Mouse (Mus musculus) spleen, postnatal 36 days (tissue): ENCODE results near the gene Ak7.

ENCODE experiments used
- DNase-seq, 2 experiments: peaks; one replicate each; pipeline ENCODE4 v3.0.0; 2022; ENCODE audit warnings: low spot score in 2 of 2, mixed read lengths in 1 of 2

Ak7 gene

DNA sequence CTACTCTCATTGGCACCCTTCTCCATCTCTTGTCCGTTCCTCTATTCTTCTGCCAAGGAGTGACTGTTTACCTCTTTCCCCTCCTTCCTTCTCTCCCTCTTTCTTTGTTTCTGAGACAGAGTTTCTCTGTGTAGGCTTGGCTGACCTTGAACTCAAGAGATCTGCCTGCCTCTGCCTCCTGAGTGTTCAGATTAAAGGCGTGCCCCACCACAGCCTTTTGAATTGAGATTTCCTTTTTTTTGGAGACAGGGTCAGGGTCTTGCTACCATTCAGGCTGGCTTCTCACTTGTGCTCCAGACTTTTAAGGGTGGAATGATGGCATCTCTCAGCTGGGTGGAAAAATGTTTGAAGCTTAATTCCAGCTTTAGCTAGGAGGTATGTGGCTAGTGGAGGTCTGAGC is 81.8 kb downstream of the Ak7 start:
- no peak for DNase-seq

DNA sequence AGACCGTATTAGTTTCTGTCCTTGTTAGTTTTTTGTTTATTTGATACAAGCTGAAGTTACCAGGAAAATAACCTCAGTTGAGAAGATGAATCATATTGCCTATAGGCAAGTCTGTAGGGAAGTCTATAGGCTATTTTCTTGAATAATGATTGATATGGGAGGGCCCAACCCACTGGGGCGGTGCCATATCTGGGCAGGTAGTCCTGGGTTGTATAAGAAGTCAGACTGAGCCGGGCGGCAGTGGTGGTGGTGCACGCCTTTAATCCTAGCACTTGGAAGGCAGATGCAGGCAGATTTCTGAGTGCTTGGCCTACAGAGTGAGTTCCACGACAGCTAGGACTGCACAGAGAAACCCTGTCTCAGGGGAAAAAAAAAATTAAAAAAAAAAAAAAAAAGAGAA is 84.1 kb downstream of the Ak7 start:
- DNase-seq: no peak

DNA sequence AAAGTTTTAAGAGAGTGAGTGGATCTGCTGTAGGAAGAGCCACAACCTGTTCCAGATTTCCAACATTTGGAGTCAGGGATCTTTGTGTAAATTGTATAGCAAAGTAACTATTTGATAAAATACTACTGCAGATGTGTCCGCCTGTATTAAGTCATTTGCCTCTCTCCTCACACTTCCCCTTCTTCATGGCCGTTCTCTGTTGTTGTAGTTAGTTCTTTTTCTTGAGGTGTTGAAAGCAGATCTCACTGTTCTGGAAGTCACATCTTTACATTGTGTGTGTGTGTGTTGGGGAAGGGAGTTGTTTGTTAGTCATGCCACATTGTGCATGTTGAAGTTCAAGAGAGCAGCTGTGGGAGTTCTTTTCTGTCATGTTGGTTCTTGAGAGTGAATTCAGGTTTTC is 89.1 kb downstream of the Ak7 start:
- DNase-seq: no peak

DNA sequence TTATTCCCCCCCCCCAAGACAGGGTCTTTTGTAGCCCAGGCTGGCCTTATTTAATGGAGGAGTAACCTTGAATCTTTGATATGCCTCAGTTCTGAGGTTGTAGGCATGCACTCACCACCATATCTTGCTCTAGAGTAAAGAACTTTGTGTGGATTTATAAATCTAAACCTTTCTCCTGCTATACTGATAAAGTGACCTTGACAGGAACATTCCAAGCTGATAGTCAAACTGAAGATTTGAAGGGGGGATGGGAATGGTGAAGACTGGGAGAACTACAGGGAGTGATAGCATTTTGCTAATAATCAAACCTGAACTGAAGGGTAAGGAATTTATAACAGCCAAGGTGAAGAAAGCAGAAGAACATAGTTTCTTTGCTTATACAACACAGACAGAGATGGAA is 92.2 kb downstream of the Ak7 start:
- no peak for DNase-seq

DNA sequence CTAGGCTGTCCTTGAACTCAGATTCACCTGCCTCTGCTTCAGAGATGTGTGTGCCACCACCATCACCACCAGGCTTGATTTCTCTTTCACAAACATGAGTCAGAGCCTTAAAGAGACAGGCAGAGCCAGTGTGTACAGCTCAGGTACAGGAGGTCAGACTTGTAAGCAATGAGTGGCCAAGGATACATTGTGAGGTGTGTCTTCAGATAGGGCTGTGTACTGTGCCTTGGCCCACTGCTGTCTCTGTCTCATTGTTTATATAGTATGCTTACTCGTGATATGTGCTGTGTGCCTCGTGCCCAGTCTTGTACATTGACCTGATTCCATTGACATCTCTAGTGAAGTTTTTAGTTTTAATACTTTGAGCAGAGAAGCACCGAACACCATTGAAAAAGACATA is 100.0 kb downstream of the Ak7 start:
- DNase-seq: no peak

DNA sequence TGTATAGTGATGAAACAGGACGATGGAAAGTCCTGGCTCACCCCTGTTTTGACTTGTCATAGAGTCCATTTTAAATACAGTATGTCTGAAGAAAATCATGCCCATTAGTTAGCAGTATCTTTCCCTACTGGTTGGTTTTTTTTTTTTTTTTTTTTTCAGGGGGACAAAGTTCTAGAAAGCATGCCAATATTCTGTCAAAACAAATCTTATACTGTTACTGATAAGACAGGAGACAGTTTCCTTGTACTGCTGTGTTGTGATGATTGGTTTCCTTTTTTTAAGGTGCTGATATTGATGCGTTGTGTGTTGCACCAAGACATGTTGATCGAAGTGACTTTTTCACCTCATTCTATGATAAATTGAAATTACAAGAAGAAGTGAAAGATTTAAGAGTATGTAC is 100.4 kb downstream of the Ak7 start:
- no peak for DNase-seq

DNA sequence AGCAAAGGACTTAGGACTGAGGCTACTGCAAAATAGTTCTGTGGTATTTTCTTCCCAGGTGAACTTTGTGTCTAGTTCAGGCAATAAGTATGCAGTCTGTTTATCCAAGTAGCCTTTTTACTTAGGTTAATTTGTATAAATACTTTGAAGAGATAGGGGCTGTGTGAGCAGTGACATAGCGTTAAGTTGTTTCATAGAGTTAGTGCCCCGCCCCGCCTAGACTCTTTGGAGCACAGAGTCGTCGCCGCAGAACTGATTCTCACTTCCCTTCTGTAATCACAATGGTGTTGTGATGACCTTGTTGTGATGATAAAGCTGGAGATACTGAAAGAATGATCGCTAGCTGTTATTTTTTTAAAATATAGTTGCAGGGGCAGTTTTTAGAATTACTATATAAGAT is 101.6 kb downstream of the Ak7 start:
- DNase-seq: no peak

DNA sequence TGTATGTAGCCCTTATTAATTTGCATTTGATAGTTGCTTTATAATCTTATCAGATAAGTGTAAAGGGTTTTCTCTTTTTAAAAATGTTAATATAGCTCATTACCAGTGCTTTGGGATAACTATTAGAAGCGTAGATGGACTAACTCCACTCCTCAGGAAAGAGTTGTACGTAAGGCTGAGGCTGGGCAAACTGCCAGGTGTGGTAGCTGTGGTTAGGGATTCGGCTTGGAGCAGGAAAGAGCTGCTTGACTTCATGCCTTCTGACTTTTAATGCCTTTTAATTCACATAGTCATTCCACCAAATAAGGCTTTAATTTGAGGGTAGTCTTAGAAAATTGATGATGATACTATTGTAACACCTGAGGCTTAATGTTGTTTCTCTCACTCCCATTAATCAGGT is 103.2 kb downstream of the Ak7 start:
- no peak for DNase-seq

DNA sequence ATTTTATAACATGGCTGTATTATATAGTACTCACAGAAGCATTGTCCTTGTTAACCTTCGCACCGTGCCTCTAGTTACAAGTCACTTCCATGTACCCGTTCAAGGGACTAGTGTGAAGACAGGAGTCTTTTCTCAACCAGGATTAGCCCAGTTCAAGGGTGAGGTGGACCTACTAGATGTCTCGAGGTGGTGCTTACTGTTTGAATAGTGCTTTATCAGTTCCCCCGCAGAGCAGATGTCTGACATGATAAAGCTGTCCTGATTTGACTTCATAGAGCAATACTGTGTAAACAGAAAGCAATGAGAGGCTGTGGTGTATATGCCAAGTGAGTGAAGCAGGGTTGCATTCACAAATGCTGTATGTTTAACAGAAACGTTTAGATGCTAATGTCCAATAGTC is 104.8 kb downstream of the Ak7 start:
- DNase-seq: no peak

DNA sequence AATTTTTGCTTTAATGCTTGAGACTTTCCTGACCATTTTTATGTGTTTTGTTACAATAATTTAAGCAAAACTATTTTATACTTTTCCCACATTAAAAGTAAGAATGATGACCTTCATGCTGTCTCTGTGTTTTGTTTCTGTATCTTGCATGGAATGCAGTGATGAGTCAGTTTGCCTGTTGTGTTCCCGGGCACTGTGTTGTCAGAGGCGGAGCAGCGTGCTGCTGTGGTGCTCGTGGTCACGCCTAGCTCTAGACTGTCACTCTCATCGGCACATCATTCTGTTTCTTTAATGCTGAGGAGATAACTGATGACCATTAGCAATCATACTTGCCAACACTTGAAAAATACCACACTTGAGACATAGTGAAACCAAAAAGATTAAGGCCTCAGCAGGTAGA is 108.2 kb downstream of the Ak7 start:
- no peak for DNase-seq

DNA sequence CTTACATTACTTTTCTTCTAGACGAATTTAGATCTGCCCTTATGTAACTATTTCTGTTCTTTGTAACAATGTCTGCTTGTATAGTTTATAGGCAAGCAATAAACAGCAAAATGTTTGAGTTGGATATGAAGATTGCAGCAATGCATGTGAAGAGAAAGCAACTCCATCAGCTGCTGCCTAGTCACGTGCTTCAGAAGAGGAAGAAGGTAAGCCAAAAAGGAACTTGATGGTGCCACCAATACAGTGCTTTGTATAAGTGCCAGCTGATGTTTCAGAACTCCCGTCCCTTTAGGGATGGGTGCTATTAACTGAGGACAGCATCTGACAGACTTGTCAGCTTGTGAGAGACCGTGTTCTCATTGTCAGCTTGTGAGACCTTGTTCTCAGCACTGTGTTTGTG is 117.7 kb downstream of the Ak7 start:
- no peak for DNase-seq

DNA sequence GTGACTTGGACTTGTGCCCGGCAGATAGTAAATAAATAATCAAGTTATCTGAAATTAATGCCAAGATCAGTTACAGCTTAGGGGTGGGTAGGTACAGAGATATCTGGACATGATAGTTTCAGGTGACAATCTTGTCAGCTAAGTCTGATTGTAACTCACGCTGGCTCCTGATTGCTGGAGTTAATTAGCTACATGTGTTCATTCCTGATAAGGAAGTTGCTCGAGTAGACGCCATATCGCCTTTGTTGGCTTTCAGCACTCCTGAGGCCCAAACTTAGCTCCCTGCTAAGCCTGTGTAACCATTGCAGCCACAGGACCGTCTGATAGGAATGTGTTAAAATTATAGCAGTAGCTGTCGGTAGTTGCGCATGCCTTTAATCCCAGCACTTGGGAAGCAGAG is 119.0 kb downstream of the Ak7 start:
- DNase-seq: no peak

DNA sequence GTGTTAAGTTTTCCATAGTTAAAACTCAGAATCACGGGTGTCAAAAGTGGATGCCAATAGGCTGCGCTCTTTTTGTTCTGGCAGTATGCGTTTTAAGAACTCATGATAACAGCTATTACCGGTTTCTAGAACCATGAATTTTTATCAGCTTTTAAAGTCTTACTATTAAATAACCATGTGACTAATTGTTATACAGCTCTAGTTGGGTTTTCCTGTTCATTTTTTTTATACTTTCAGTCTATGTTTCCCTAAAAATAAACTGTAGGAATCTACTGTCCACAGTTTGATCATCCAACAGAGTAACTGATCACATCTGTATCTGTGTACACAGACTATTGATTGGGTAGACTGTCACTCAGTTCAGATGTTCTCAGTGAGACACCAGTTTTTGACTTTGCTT is 119.5 kb downstream of the Ak7 start:
- no peak for DNase-seq
